Mouse (Mus musculus): ENCODE results near the gene Gaa. TPM values are rescaled to one million over a fixed set of nuclear protein-coding genes. Genes with fewer than 3 reads are reported as not detected.
A peak's percentile ranks its signal among the peaks of the same experiment; 100 is the strongest.

Gene Gaa
- total RNA-seq, 2 experiments from 2014 or later, result 142 to 157 TPM

DNA sequence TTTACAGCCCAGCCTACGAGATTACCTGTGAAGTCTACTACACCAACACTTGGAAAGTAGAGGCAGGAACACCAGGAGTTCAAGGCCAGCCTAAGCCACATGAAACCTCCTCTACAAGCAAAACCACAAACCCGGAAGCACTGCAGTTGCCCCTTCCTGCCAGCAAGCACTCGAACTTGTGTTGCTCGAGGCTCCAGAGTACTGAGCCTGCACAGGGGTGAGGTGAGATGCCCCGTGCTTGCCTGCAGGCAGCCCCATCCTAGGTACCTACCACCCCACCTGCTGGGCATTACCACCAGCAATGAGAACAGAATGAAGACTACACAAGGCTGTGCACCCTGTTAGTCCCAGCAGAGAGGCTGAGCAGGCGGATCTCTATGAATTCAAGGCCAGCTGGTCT is 30.3 kb downstream of the Gaa start:
- DNase-seq (ENCODE audit: low spot score in 2 of 2), result no peak
- intact Hi-C loops (cut with DNase I), result no loop called here

DNA sequence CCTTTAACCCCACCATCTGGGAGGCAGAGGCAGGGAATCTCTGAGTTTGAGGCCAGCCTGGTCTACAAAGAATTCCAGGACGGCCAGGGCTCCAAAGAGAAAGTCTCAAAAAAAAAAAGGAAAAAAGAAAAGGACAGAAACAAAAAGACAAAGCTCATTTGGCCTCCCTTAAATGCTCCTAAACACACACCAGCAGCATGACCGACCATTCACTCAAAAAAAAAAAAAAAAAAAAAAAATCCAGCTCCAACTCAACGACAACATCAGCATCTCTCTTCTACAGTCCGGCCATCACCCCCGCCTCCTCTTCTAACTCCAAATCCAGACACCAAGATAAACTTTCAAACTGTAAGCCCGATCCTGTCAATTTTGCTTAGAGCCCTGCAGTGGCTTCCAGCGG is 31.2 kb downstream of the Gaa start:
- intact Hi-C loops (cut with DNase I), result no loop called here
- no peak for DNase-seq (ENCODE audit: low spot score in 2 of 2)

- intact Hi-C loops (cut with DNase I), result loop anchor here (2.0 to 5.0 kb wide), 2 partner anchors 63 to 191 kb away; partner anchors contain the start of gene Endov
Observed at GRCm38 (mm10) chr11:119299391-119300245, 31.9 kb downstream of the Gaa start, which contains the start of gene Eif4a3. Gene Eif4a3, minus strand, starts transcription at chr11:119300089.

DNA sequence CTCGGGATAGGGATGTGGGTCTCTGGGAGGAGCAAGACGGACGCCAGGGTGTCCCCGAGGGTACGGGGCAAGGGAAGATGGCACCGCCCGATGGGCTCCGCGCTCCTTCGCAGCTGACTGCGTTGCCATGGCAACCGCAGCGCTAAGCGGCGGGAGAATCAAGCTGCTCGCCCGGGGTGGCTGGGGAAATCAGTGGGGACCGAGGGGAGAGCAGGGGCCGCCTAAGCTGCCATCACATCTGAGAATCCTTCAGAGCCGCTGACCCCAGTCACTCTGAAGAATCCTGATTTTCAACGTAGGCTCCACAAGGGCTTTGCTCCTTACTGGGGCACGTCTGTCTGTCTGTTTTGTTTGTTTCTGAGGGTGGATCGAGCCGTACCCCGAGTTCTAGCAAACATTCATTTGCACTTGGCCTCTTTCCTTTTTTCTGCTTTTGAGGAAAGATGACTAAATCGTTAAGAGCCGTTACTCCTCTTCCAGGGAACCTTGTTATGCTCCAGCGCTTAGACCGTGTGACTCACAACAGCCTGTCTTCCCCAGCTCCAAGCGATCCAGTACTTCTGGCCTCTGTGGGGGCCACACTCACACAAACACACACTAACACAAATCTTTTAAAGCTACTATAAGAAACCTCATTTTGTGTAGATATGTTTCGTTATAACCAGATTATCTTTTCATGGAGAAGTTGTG is 32.7 kb downstream of the Gaa start:
- intact Hi-C loops (cut with DNase I), result loop anchor here (2.0 to 5.0 kb wide), 2 partner anchors 62 to 190 kb away; partner anchors contain the start of gene Endov

More at GRCm38 (mm10) chr11:119299391-119300245, 31.9 kb downstream of the Gaa start, which contains the start of gene Eif4a3:
- peak; percentile 93 to 97 for DNase-seq (ENCODE audit: low spot score in 2 of 2)

DNA sequence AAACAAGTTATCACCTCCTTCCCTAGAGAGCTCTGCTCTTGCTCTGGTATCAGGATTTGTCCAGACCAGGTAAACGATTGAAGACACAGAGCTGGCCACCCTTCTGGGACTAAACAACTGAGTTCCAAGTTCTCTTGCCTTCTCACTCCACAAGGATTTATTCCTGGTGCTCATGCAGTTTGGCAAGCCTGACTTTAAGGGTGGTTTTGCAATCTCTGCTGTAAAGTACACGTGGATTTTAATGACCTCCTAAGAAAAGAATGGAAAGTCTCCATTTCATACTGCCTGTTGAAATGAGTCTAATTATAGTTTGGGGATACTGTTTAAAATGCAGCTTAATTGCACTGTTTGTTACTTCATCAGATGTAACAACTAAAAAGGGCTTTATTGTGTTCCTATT is 33.3 kb downstream of the Gaa start:
- intact Hi-C loops (cut with DNase I), result loop anchor here (2.0 to 5.0 kb wide), 2 partner anchors 61 to 190 kb away; partner anchors contain the start of gene Endov
- DNase-seq (ENCODE audit: low spot score in 2 of 2), result no peak

More for the DNA sequence above, 32.7 kb downstream of the Gaa start:
- no peak for DNase-seq (ENCODE audit: low spot score in 2 of 2)

DNA sequence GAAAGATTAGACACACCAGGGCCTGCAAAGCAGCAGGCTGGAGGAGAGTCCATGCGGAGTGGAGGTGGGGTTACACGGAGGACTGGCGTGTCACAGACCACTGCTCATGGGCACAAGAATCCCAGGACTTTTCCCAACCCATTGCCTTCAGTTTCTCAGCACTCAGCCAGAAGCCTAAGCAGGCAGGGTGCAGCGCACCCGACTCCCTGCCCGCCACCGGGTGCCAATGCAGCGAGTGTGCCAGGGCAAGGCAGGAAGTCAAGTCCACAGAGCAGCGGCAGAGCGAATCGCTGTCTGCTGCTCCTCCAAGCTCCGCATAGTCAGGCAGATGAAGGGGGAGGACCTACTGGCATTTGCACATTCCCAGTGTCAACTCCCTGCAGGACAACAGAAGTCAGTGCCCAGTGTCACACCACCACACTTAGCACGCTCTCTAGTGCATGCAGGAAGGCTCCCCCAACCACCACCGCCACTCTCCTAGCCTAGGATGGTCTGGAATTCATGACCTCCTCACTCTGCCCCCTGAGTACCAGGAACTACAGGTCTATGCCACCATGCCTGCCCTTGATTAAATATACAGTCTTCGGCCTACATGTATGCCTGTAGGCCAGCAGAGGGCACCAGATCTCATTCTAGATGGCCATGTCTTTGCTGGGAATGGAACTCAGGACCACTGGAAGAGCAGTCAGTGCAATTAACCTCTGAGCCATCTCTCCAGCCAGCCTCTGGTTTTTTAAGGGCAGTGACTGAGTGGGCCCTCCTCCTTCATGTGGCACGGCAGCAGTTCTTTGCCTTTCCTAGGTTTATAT is 37.4 kb downstream of the Gaa start:
- peak in 1 of 2 experiments; percentile 52 for DNase-seq (ENCODE audit: low spot score in 2 of 2)
- intact Hi-C loops (cut with DNase I), result loop anchor here (5.0 kb wide), 1 partner anchor 57 kb away; no protein-coding TSS in a partner anchor

GRCm38 (mm10) chr11:119306762-119307657 is 39.3 kb downstream of the Gaa start:
- intact Hi-C loops (cut with DNase I), result no loop called here
- no peak for DNase-seq (ENCODE audit: low spot score in 2 of 2)

- intact Hi-C loops (cut with DNase I), result no loop called here
- DNase-seq (ENCODE audit: low spot score in 2 of 2), result no peak
Observed at GRCm38 (mm10) chr11:119307658-119307867, 39.9 kb downstream of the Gaa start, which contains the start of gene Card14. Gene Card14, plus strand, starts transcription at chr11:119307768.

GRCm38 (mm10) chr11:119307916-119308315 is 40.2 kb downstream of the Gaa start:
- DNase-seq (ENCODE audit: low spot score in 2 of 2), result no peak
- intact Hi-C loops (cut with DNase I), result no loop called here

- no peak for DNase-seq (ENCODE audit: low spot score in 2 of 2)
- intact Hi-C loops (cut with DNase I), result no loop called here
Observed at GRCm38 (mm10) chr11:119310621-119311020, 42.9 kb downstream of the Gaa start.

DNA sequence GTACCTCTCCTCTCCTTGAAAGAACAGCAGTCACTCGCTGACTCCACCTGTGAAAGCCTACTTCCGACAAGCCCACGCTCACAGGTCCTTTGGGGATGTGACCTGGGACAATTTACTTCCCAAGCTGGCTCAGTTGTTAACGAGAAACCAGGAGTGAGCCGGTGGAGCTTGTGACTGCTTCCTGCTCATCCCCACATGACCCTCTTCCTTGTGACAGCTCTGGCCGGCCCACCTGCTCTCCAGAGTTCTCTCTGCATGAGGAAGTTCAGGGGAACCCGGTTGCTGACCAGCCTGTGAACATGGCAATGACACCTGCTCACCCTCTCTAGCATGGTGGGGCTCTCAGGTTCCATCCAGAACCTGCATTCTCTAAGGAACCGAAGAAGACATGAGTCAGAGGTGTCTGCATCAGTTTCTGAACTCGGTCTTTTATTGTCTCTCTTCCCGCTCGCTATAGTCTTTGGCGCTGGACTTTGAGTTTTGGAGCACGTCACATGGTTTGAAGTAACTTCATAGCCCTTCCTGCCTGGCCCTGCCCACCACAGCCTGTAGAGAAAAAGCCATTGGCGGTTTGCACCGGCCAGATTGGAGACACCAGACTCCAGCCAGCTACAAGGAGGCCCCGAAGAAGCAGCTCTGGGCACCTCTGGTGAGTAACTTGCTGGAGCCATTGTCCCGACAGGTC is 46.7 kb downstream of the Gaa start:
- DNase-seq (ENCODE audit: low spot score in 2 of 2), result no peak
- intact Hi-C loops (cut with DNase I), result no loop called here

- intact Hi-C loops (cut with DNase I), result no loop called here
- DNase-seq (ENCODE audit: low spot score in 2 of 2), result no peak
Observed at GRCm38 (mm10) chr11:119316720-119317119, 49.0 kb downstream of the Gaa start.

GRCm38 (mm10) chr11:119322521-119322920 is 54.8 kb downstream of the Gaa start:
- intact Hi-C loops (cut with DNase I), result no loop called here
- no peak for DNase-seq (ENCODE audit: low spot score in 2 of 2)

DNA sequence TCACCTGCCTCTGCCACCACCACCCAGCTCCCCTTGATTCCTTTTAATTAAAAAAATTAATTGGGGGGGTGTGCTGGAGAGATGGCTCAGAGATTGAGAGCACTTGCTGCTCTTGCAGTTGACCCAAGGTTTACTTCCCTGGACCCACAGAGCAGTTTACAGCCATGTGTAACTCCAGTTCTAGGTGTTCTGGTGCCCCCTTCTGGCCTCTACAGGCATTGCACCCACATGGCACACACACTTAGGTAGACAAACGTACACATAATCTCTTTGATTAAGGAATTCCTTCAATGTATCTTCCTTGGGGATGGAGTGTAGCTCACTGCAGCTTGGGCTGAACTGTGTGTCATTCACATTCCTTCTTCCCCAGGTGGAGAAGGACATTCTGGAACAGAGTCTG is 57.4 kb downstream of the Gaa start:
- DNase-seq (ENCODE audit: low spot score in 2 of 2), result no peak
- intact Hi-C loops (cut with DNase I), result no loop called here

GRCm38 (mm10) chr11:119330592-119330991 is 62.9 kb downstream of the Gaa start:
- DNase-seq (ENCODE audit: low spot score in 2 of 2), result no peak

GRCm38 (mm10) chr11:119331970-119332369 is 64.3 kb downstream of the Gaa start:
- intact Hi-C loops (cut with DNase I), result no loop called here
- DNase-seq (ENCODE audit: low spot score in 2 of 2), result no peak

More at GRCm38 (mm10) chr11:119330592-119330991, 62.9 kb downstream of the Gaa start:
- intact Hi-C loops (cut with DNase I), result no loop called here
